Mouse (Mus musculus) spleen, adult 2 months (tissue): Measurements from ENCODE around the gene Pus7l. TPM values are rescaled to one million over a fixed set of nuclear protein-coding genes. Genes with fewer than 3 reads are reported as not detected.

Experiments
- DNase-seq, 2 experiments: peaks; one replicate each; pipeline versions ENCODE4 v3.0.0 to v3.0.0-alpha.2; 2012 to 2021; ENCODE audit warnings: low spot score in 2 of 2, low read depth in 1 of 2
- H3K27ac ChIP-seq: fragments of 200-500 bp; 2 replicates; pipeline ENCODE4 v1.5.1; 2012; ENCODE audit warnings: low read length, inconsistent platforms; ENCODE audit not compliant: insufficient read depth
- H3K27me3 ChIP-seq: fragments of 200-500 bp; 2 replicates; pipeline ENCODE4 v1.6.1; 2012; ENCODE audit warnings: mild to moderate bottlenecking, moderate library complexity, low read length, inconsistent platforms; ENCODE audit not compliant: control insufficient read depth, insufficient read depth
- H3K36me3 ChIP-seq: fragments of 200-500 bp; 2 replicates; pipeline ENCODE4 v1.6.1; 2012; ENCODE audit warnings: mild to moderate bottlenecking, low read length, inconsistent platforms; ENCODE audit not compliant: control insufficient read depth, insufficient read depth
- H3K4me1 ChIP-seq: fragments of 200-500 bp; 2 replicates; pipeline ENCODE4 v1.6.1; 2011; ENCODE audit warnings: inconsistent platforms; ENCODE audit not compliant: control insufficient read depth, insufficient read depth, insufficient read length
- H3K4me3 ChIP-seq: fragments of 200-500 bp; 2 replicates; pipeline ENCODE4 v1.5.1; 2011; ENCODE audit warnings: mild to moderate bottlenecking, inconsistent platforms; ENCODE audit not compliant: insufficient read depth, insufficient read length; ENCODE audit errors: extremely low read depth
- CTCF ChIP-seq: fragments of 200-500 bp; IDR thresholded peaks from 2 replicates; pipeline ENCODE4 v1.5.1; 2011; ENCODE audit warnings: mild to moderate bottlenecking, inconsistent platforms; ENCODE audit not compliant: insufficient read depth, insufficient read length, insufficient replicate concordance; ENCODE audit errors: extremely low read depth
- POLR2A ChIP-seq: fragments of 200-500 bp; IDR thresholded peaks from 2 replicates; pipeline ENCODE4 v1.6.1; 2011; ENCODE audit warnings: low read depth, low read length, inconsistent platforms
- WGBS: fragments of 180-500 bp; shearing (Covaris S2); methylation state at CpG from one replicate; pipeline ENCODE4 v1.1.7; 2018; 5-methylcytosine and 5-hydroxymethylcytosine counted together
- polyA plus RNA-seq: library from polyadenylated mRNA; depleted of rRNA; stranded (reverse); fragments of >200 nt; gene quantifications from 2 replicates; pipeline ENCODE4 v1.2.3, GENCODE M21; 2012

Gene Pus7l
- polyA plus RNA-seq, 1 experiment: 4.0 TPM

DNA sequence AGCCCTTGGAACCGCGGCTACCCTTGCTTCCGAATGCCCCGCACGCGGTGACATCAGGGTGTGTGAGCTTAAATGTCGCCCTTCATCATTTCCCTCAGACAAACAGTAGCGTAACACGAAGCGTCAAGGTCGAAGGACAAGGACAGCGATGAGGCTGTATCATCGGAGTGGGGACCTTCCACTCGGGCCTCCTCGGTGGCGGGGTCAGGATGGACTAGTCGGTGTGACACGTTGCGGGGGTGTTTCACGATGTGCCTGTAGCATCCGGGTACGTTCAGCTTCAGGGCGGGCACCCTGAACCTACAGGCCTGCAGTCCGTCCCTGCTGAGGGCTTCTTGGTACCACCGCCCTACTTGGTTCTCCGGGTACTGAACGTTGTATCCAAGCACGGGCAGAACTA lies 20.1 kb downstream of the Pus7l start:
- no peaks in the 10 kb centered on the region for H3K27me3 ChIP-seq
- 94% methylated on average over 28 of the region's 28 CpGs for WGBS
- no peak for TF ChIP-seq CTCF
- peaks cover 11% of the 10 kb centered on the region for H3K36me3 ChIP-seq
- H3K4me1 ChIP-seq: no peaks in the 10 kb centered on the region
- H3K27ac ChIP-seq: no peak overlapping the region
- H3K4me3 ChIP-seq: no peak overlapping the region
- no peak for DNase-seq

GRCm38 (mm10) chr15:94520959-94521358 lies 22.4 kb downstream of the Pus7l start:
- Histone ChIP-seq H3K27ac (no peak overlapping the region), H3K4me1 (no peaks in the 10 kb centered on the region), H3K36me3 (peaks cover 8% of the 10 kb centered on the region), H3K27me3 (no peaks in the 10 kb centered on the region), H3K4me3 (no peak overlapping the region)
- 80% methylated on average over 5 of the region's 5 CpGs for WGBS
- DNase-seq: no peak
- no peak for TF ChIP-seq CTCF
- TF ChIP-seq POLR2A: no peak

DNA sequence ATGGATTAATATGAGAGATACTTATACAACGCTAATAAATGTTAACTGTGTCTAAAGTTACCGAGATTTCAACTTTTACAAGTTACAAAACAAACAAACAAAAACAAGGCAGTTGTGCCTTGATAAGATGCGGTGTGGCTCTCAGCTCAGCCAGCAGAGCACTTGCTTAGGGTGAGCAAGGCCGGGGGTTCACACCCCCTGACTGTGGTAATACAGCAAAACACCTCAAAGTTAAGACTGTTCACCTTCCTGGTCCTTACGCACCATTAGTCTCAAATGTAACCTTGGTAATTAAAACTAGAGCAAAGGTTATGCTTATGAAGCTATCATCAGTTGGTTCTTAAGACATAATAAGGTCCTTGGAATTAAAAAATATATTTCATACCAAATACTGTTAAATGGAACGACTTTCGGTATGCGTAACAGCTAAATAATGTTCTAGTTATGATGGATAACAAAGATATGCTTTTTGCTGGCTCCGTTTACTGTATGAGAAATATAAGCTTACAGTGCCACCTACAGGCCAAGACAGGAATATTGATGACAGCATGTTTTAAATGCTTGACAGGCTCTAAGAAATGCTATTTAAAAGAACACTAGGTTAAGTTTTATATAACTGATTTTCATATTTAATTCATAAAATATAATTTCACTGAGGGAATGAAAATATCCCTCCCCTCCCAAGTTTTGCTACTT lies 23.0 kb downstream of the Pus7l start:
- Histone ChIP-seq H3K27ac (no peak overlapping the region), H3K27me3 (no peaks in the 10 kb centered on the region), H3K4me1 (no peaks in the 10 kb centered on the region), H3K36me3 (peaks cover 6% of the 10 kb centered on the region), H3K4me3 (no peak overlapping the region)
- no peak for TF ChIP-seq POLR2A
- no peak for TF ChIP-seq CTCF
- WGBS: 41% methylated on average over 9 of the region's 9 CpGs
- peak in 1 of 2 experiments; percentile 37 for DNase-seq

DNA sequence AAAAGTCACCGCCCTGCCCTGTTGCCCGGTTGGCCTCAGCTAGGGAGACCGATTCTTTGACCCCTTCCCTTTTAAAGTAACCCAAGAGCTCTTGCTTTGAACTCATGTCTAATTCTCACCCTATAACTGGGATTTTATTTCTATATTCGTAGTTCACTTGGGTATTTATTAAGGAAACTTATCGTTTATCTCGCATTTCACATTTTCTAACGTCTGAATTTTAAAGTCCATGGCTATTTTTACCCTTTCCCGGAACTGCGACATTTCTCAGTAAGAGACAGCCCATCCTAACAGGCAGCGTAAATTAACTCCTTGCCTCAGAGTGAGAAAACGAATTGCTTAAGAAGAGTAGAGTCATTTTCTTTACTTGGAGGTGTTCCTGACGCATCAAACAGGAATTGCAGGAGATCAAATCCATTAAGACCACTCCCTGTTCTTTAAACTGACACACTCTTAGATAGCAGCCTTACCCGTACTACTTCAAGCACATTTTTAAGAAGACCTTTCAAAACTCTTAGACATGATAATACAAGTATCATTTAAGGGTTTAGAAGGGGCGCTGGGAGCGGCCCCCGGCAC lies 25.3 kb downstream of the Pus7l start:
- Histone ChIP-seq H3K4me3 (no peak overlapping the region), H3K27ac (no peak overlapping the region), H3K4me1 (no peaks in the 10 kb centered on the region), H3K36me3 (peaks cover 3% of the 10 kb centered on the region; the same call in 1 of the 2 replicates), H3K27me3 (no peaks in the 10 kb centered on the region)
- 70% methylated on average over 16 of the region's 16 CpGs for WGBS
- DNase-seq: no peak
- TF ChIP-seq POLR2A (no peak), CTCF (no peak)

DNA sequence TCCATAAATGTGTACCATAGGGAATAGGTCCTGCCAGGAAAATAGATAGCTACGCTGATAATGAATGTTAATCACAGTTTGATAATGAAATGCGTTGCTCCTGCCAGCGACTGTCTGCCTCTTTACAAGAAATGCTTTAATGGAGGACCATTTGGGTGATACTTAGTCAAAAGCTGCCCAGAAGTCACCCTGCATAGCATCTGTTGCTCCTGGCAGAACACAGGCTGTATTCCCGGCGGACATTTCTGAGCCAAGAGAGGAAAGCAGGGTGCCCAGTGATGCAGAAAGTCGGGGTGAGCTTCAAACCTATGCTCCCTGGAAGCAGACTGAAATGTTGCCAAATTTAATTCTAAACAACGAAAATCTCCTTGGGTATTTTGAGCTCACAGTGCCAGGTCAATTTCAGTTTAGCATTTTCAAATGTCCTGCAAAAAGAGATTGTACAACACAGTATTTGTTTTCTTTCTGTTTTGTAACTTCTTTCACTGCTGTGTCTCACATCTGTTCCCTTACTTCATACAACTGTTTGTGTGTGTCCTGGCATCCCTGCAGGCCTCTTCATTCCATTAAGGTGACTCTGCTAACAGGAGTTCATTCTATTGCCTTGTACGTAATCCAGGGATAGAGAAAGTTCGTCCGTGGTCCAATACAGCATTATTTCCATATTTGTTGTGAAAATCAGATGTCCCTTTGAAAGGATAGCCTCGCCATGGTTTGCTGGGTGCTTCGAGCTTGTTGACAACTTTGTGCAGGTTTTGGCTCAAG lies 39.7 kb downstream of the Pus7l start:
- no peak for TF ChIP-seq CTCF
- TF ChIP-seq POLR2A: no peak
- Histone ChIP-seq H3K27me3 (no peaks in the 10 kb centered on the region), H3K36me3 (no peaks in the 10 kb centered on the region), H3K27ac (no peak overlapping the region), H3K4me1 (no peaks in the 10 kb centered on the region), H3K4me3 (no peak overlapping the region)
- WGBS: 85% methylated on average over 12 of the region's 12 CpGs
- DNase-seq: no peak

DNA sequence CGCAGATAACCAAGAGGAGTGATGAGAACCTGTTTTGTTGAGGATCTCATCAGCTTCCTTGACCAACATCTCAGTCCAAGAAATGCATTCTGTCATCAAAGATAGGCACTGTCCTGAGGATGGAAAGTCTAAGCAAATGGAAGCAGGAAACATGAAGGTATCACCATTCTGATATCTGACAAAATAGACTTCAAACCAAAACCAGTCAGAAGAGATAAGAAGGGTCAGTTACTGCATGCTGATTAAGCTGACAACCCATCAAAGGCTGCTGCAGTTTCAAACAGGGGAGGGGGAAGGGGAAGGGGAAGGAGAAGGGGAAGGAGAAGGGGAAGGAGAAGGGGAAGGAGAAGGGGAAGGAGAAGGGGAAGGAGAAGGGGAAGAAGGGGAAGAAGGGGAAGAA lies 44.1 kb downstream of the Pus7l start:
- 79% methylated on average over 1 of the region's 1 CpGs for WGBS

DNA sequence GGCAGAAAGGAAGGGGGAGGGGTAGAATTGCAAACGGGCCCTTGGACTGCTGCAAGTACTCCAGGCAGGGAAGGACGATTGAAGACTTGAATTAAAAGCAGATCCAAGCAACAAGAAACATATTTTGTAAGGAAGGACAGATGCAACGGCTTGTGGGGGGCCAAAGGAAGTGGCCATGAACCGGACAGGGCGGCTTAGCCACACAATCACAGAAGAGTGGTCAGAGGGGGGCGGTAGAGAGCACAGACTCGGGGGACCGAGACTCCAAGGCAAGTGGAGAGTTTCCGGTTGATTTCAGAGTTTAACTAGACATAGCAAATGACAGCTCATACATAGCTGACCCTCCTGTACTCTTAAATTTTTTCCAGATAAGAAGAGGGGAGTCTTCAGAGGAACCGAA lies 47.4 kb downstream of the Pus7l start:
- no peak for TF ChIP-seq POLR2A
- no peak for TF ChIP-seq CTCF
- no peak overlapping the region for H3K27ac ChIP-seq
- no peaks in the 10 kb centered on the region for H3K36me3 ChIP-seq
- H3K27me3 ChIP-seq: no peaks in the 10 kb centered on the region
- 80% methylated on average over 10 of the region's 10 CpGs for WGBS
- H3K4me3 ChIP-seq: no peak overlapping the region
- H3K4me1 ChIP-seq: no peaks in the 10 kb centered on the region
- no peak for DNase-seq

More for the DNA sequence above, 44.1 kb downstream of the Pus7l start:
- no peak for DNase-seq
- TF ChIP-seq POLR2A (no peak), CTCF (no peak)
- Histone ChIP-seq H3K4me3 (no peak overlapping the region), H3K36me3 (no peaks in the 10 kb centered on the region), H3K27me3 (no peaks in the 10 kb centered on the region), H3K4me1 (no peaks in the 10 kb centered on the region), H3K27ac (no peak overlapping the region)
